ENCODE assay signal across 8 mouse cellular contexts in genomic region chr14:30129378-30129777, GRCm38 (mm10).
A peak's percentile ranks its signal among the peaks of the same experiment; 100 is the strongest.
DNase-seq lines count a peak whose midpoint lies in the region; ATAC-seq and TF ChIP-seq lines count a peak whose summit lies in the region.
"Had no signal": no experiment of that assay in that cellular context is flagged by ENCODE, and none has a peak within 500 bp of the region (broad histone marks: within the 10 kb centered on the region; RNA-seq: fewer than 3 reads in every experiment).

No protein-coding gene starts in this region.

- WGBS in heart, embryonic 12.5 days: 35% methylated on average over 9 of the region's 9 CpGs

- no peak for DNase-seq in layer of hippocampus, adult 2 months (ENCODE audit: low spot score in 2 of 2)
- no peak for DNase-seq in layer of hippocampus, adult 18-20 months (ENCODE audit: low spot score in 2 of 2)
- DNase-seq in ZHBTc4 (ENCODE audit: low read depth, low spot score): peak; percentile 86
- peak; percentile 46 for DNase-seq in lung, postnatal 14 days
- no peak for DNase-seq in layer of hippocampus, adult 9-11 months

- H3K4me1 ChIP-seq in E14TG2a.4 (replicated peaks; ENCODE audit: low read depth, low read length): peaks cover 27% of the 10 kb centered on the region
- H3K4me1 ChIP-seq in heart, embryonic 12.5 days (replicated peaks): no peaks in the 10 kb centered on the region; the same call in 1 of the 2 replicates
- H3K4me1 ChIP-seq: lung, embryonic 15.5 days had no signal

- H3K27ac ChIP-seq in layer of hippocampus, adult 2 months: no peak overlapping the region
- no peak overlapping the region for H3K27ac ChIP-seq in heart, embryonic 12.5 days (ENCODE audit: poor library complexity, severe bottlenecking)
- H3K27ac ChIP-seq: lung, embryonic 15.5 days had no signal

- TF ChIP-seq CTCF in layer of hippocampus, adult 2 months (conservative IDR thresholded peaks at IDR 0.05): peak; percentile 79
- peak; percentile 94 for TF ChIP-seq CTCF in E14TG2a.4 (conservative IDR thresholded peaks at IDR 0.05; ENCODE audit: low read length)

- no peak overlapping the region for H3K4me2 ChIP-seq in heart, embryonic 12.5 days
- H3K4me2 ChIP-seq: lung, embryonic 15.5 days had no signal

- no peak overlapping the region for H3K9ac ChIP-seq in heart, embryonic 12.5 days
- H3K9ac ChIP-seq: lung, embryonic 15.5 days had no signal

- no peaks in the 10 kb centered on the region for H3K9me3 ChIP-seq in E14TG2a.4 (ENCODE audit: low read length)
- H3K9me3 ChIP-seq in heart, embryonic 12.5 days (replicated peaks): no peaks in the 10 kb centered on the region
- H3K9me3 ChIP-seq: lung, embryonic 15.5 days had no signal

- H3K27me3 ChIP-seq in E14TG2a.4 (ENCODE audit: insufficient read depth, low read length): peaks cover 13% of the 10 kb centered on the region
- H3K27me3 ChIP-seq in heart, embryonic 12.5 days (replicated peaks): no peaks in the 10 kb centered on the region
- H3K27me3 ChIP-seq: lung, embryonic 15.5 days had no signal

- ATAC-seq in heart, embryonic 12.5 days (ENCODE audit: insufficient number of reproducible peaks, low FRiP score): 0 out of 2 replicates have a peak, but pooled peaks have one; percentile 53

- H3K36me3 ChIP-seq in E14TG2a.4 (ENCODE audit: insufficient read depth, low read length): no peaks in the 10 kb centered on the region
- no peaks in the 10 kb centered on the region for H3K36me3 ChIP-seq in heart, embryonic 12.5 days
- H3K36me3 ChIP-seq: lung, embryonic 15.5 days had no signal

- no peak overlapping the region for H3K4me3 ChIP-seq in layer of hippocampus, adult 2 months
- peak overlapping the region; percentile 63 for H3K4me3 ChIP-seq in E14TG2a.4 (replicated peaks; ENCODE audit: low read length)
- no peak overlapping the region for H3K4me3 ChIP-seq in heart, embryonic 12.5 days
- H3K4me3 ChIP-seq: lung, embryonic 15.5 days had no signal

Comparison
In these comparisons a context has a peak if more than half of its experiments do, and no peak if none do; other contexts are left out.
1. DNase-seq: peak in ZHBTc4 (single experiment) and lung, postnatal 14 days (single experiment); none in layer of hippocampus, adult 2 months (0 of 2), layer of hippocampus, adult 18-20 months (0 of 2) and layer of hippocampus, adult 9-11 months (single experiment).